Mouse (Mus musculus) right cerebral cortex, adult 2 months (tissue): ENCODE results near the gene Tmem199.

Experiments used
- DNase-seq, 2 experiments: peaks; one replicate each; pipeline ENCODE4 v3.0.0; 2021 to 2022; ENCODE audit warnings: low spot score in 2 of 2

The Tmem199 gene

GRCm38 (mm10) chr11:78524838-78525237 lies 12.9 kb upstream of the Tmem199 start:
- no peak for DNase-seq

GRCm38 (mm10) chr11:78523241-78523955 lies 11.4 kb upstream of the Tmem199 start:
- DNase-seq, result no peak

GRCm38 (mm10) chr11:78522481-78522997 lies 10.6 kb upstream of the Tmem199 start:
- no peak for DNase-seq

GRCm38 (mm10) chr11:78521880-78522279 lies 9.9 kb upstream of the Tmem199 start:
- no peak for DNase-seq

- DNase-seq, result no peak
These were observed 7.0 kb upstream of the Tmem199 start for GRCm38 (mm10) chr11:78518931-78519330.

- DNase-seq, result no peak
These were observed 3.8 kb upstream of the Tmem199 start for GRCm38 (mm10) chr11:78515549-78516325.

- no peak for DNase-seq
These were observed 1.3 kb upstream of the Tmem199 start for GRCm38 (mm10) chr11:78513106-78513790.

GRCm38 (mm10) chr11:78509148-78509547 lies 2.8 kb downstream of the Tmem199 start:
- DNase-seq, result no peak

GRCm38 (mm10) chr11:78505430-78505829 lies 6.5 kb downstream of the Tmem199 start:
- DNase-seq, result no peak

GRCm38 (mm10) chr11:78502909-78503650 lies 8.9 kb downstream of the Tmem199 start, which contains the start of gene Sebox:
Gene Sebox, plus strand, starts transcription at chr11:78503447.
- DNase-seq, result no peak

- no peak for DNase-seq
These were observed 10.4 kb downstream of the Tmem199 start for GRCm38 (mm10) chr11:78501529-78501928.

GRCm38 (mm10) chr11:78500623-78501202 lies 11.3 kb downstream of the Tmem199 start:
- no peak for DNase-seq

GRCm38 (mm10) chr11:78499543-78499942 lies 12.4 kb downstream of the Tmem199 start:
- DNase-seq, result no peak

GRCm38 (mm10) chr11:78499004-78499403 lies 13.0 kb downstream of the Tmem199 start, which contains the start of gene Vtn:
Gene Vtn, plus strand, starts transcription at chr11:78499091.
- no peak for DNase-seq

- peak; percentile 95 for DNase-seq
These were observed 14.1 kb downstream of the Tmem199 start, which contains the start of gene Sarm1 for GRCm38 (mm10) chr11:78497544-78498522. Gene Sarm1, minus strand, starts transcription at chr11:78497754.

GRCm38 (mm10) chr11:78497071-78497541 lies 14.9 kb downstream of the Tmem199 start:
- peak; percentile 50 to 58 for DNase-seq

GRCm38 (mm10) chr11:78495904-78496303 lies 16.1 kb downstream of the Tmem199 start:
- peak in 1 of 2 experiments; percentile 12 for DNase-seq

GRCm38 (mm10) chr11:78490781-78491241 lies 21.2 kb downstream of the Tmem199 start:
- peak; percentile 58 to 62 for DNase-seq

GRCm38 (mm10) chr11:78488168-78488567 lies 23.8 kb downstream of the Tmem199 start:
- DNase-seq, result peak; percentile 81 to 83
